Mouse (Mus musculus) liver, embryonic 11.5 days (tissue): ENCODE results near the gene Rtbdn. TPM values are rescaled to one million over a fixed set of nuclear protein-coding genes. Genes with fewer than 3 reads are reported as not detected.
A peak's percentile ranks its signal among the peaks of the same experiment; 100 is the strongest.
"Not testable (repeated sequence)": the region's sequence is repeated elsewhere in the genome, so short reads cannot be mapped to it uniquely, and the experiment has no call there.

ENCODE experiments used
- ATAC-seq: fragments of 200-750 bp; cut with Nextera tagmentation; replicated peaks from 2 replicates; pipeline ENCODE4 v1.8.0; 2017; ENCODE audit warnings: moderate number of reproducible peaks, mild to moderate bottlenecking, moderate TSS enrichment, moderate library complexity; ENCODE audit not compliant: low FRiP score
- DNase-seq: peaks from one replicate; pipeline ENCODE4 v3.0.0-alpha.2; 2017; ENCODE audit warnings: low spot score
- H3K27ac ChIP-seq: fragments of 300-500 bp; sonication (generic); 2 replicates; pipeline ENCODE4 v1.5.1; 2014; ENCODE audit warnings: mild to moderate bottlenecking, low read depth, low read length, control low read depth
- H3K27me3 ChIP-seq: fragments of 300-500 bp; sonication (generic); replicated peaks from 2 replicates; pipeline ENCODE4 v1.6.1; 2014; ENCODE audit warnings: low read length, mixed read lengths; ENCODE audit not compliant: control insufficient read depth, insufficient read depth
- H3K36me3 ChIP-seq: fragments of 300-500 bp; sonication (generic); 2 replicates; pipeline ENCODE4 v1.6.1; 2014; ENCODE audit warnings: mild to moderate bottlenecking, low read length, moderate library complexity, mixed read lengths; ENCODE audit not compliant: control insufficient read depth, insufficient read depth
- H3K4me1 ChIP-seq: fragments of 300-500 bp; sonication (generic); replicated peaks from 2 replicates; pipeline ENCODE4 v1.6.1; 2014; ENCODE audit warnings: low read length, mixed read lengths; ENCODE audit not compliant: control insufficient read depth, insufficient read depth
- H3K4me2 ChIP-seq: fragments of 300-500 bp; sonication (generic); 2 replicates; pipeline ENCODE4 v1.6.1; 2014; ENCODE audit warnings: mild to moderate bottlenecking, control low read depth, moderate library complexity
- H3K4me3 ChIP-seq: fragments of 300-500 bp; sonication (generic); 2 replicates; pipeline ENCODE4 v1.5.1; 2014; ENCODE audit warnings: low read depth, low read length, control low read depth
- H3K9ac ChIP-seq: fragments of 300-500 bp; sonication (generic); 2 replicates; pipeline ENCODE4 v1.6.1; 2014; ENCODE audit warnings: low read depth, low read length, control low read depth
- H3K9me3 ChIP-seq: fragments of 300-500 bp; sonication (generic); 2 replicates; pipeline ENCODE4 v1.6.1; 2016; ENCODE audit warnings: low read length, inconsistent platforms, mixed read lengths; ENCODE audit not compliant: control insufficient read depth
- WGBS: fragments of 180-500 bp; shearing (Covaris S2); extraction: QIAGEN DNeasy Blood & Tissue Kit; methylation state at CpG from one replicate; pipeline ENCODE4 v1.1.7; 2014; 5-methylcytosine and 5-hydroxymethylcytosine counted together
- polyA plus RNA-seq: library from polyadenylated mRNA; unstranded; fragments of >200 nt; fragmentation: Nextera tagmentation; extraction: Ambion mirVana; gene quantifications from 2 replicates; pipeline ENCODE4 v1.2.1, GENCODE M21; 2014

Rtbdn gene
- polyA plus RNA-seq, 1 experiment from 2014 or later, result 0.22 TPM

- not testable (repeated sequence) for H3K9me3 ChIP-seq, H3K9ac ChIP-seq, DNase-seq
- Histone ChIP-seq H3K27ac (peak overlapping the region; percentile 51), H3K4me3 (peak overlapping the region; percentile 66), H3K4me2 (peak overlapping the region; percentile 94), H3K27me3 (peaks cover 30% of the 10 kb centered on the region), H3K36me3 (peaks cover 12% of the 10 kb centered on the region; the same call in 1 of the 2 replicates), H3K4me1 (peaks cover 31% of the 10 kb centered on the region)
- peak; percentile 19; the same call in 1 of the 2 replicates for ATAC-seq
- 30% methylated on average over 6 of the region's 7 CpGs for WGBS
Measured at GRCm38 (mm10) chr8:84907979-84908378, 38.8 kb upstream of the Rtbdn start.

- peak within 1 kb of the TSS; percentile 86 for H3K9ac ChIP-seq
- peaks cover 28% of the 10 kb centered on the region for H3K4me1 ChIP-seq
- ATAC-seq, result peak; percentile 89
- DNase-seq, result peak; percentile 95
- peak within 1 kb of the TSS; percentile 66 for H3K4me3 ChIP-seq
- under 1% methylated on average over 45 of the region's 45 CpGs for WGBS
- H3K27ac ChIP-seq, result peak within 1 kb of the TSS; percentile 66
- peak within 1 kb of the TSS; percentile 94 for H3K4me2 ChIP-seq
- H3K27me3 ChIP-seq, result peaks cover 32% of the 10 kb centered on the region
- no peaks in the 10 kb centered on the region for H3K9me3 ChIP-seq
- H3K36me3 ChIP-seq, result peaks cover 12% of the 10 kb centered on the region; the same call in 1 of the 2 replicates
Measured at GRCm38 (mm10) chr8:84908421-84909161, 38.2 kb upstream of the Rtbdn start, which contains the start of gene Dnase2a. Gene Dnase2a (plus strand): TSS chr8:84908560.

GRCm38 (mm10) chr8:84909162-84909767 lies 37.5 kb upstream of the Rtbdn start:
- Histone ChIP-seq H3K4me3 (peak overlapping the region; percentile 66), H3K27me3 (peaks cover 32% of the 10 kb centered on the region), H3K4me1 (peaks cover 26% of the 10 kb centered on the region), H3K27ac (peak overlapping the region; percentile 66), H3K9ac (peak overlapping the region; percentile 86), H3K9me3 (no peaks in the 10 kb centered on the region), H3K36me3 (peaks cover 11% of the 10 kb centered on the region; the same call in 1 of the 2 replicates), H3K4me2 (peak overlapping the region; percentile 94)
- 47% methylated on average over 20 of the region's 20 CpGs for WGBS
- ATAC-seq (no peak), DNase-seq (no peak)

- peak overlapping the region; percentile 94 for H3K4me2 ChIP-seq
- 73% methylated on average over 5 of the region's 5 CpGs for WGBS
- peaks cover 26% of the 10 kb centered on the region for H3K4me1 ChIP-seq
Measured at GRCm38 (mm10) chr8:84909949-84910348, 36.8 kb upstream of the Rtbdn start.

GRCm38 (mm10) chr8:84910551-84910950 lies 36.2 kb upstream of the Rtbdn start:
- Histone ChIP-seq H3K4me3 (no peak overlapping the region), H3K9me3 (no peaks in the 10 kb centered on the region), H3K4me2 (peak overlapping the region; percentile 10; the same call in 1 of the 2 replicates), H3K27me3 (peaks cover 32% of the 10 kb centered on the region), H3K4me1 (peaks cover 23% of the 10 kb centered on the region), H3K36me3 (peaks cover 5% of the 10 kb centered on the region; the same call in 1 of the 2 replicates), H3K9ac (no peak overlapping the region), H3K27ac (no peak overlapping the region)
- 85% methylated on average over 6 of the region's 6 CpGs for WGBS
- ATAC-seq (no peak), DNase-seq (no peak)

More at GRCm38 (mm10) chr8:84909949-84910348, 36.8 kb upstream of the Rtbdn start:
- DNase-seq (no peak), ATAC-seq (no peak)
- Histone ChIP-seq H3K27me3 (peaks cover 32% of the 10 kb centered on the region), H3K36me3 (peaks cover 6% of the 10 kb centered on the region; the same call in 1 of the 2 replicates), H3K4me3 (peak overlapping the region; percentile 66), H3K9ac (no peak overlapping the region; the same call in 1 of the 2 replicates), H3K27ac (no peak overlapping the region), H3K9me3 (no peaks in the 10 kb centered on the region)

GRCm38 (mm10) chr8:84911854-84912253 lies 34.9 kb upstream of the Rtbdn start:
- no peaks in the 10 kb centered on the region for H3K9me3 ChIP-seq
- peaks cover 23% of the 10 kb centered on the region for H3K4me1 ChIP-seq
- no peak overlapping the region for H3K9ac ChIP-seq
- H3K27ac ChIP-seq, result no peak overlapping the region
- DNase-seq (no peak), ATAC-seq (no peak)
- WGBS, result 79% methylated on average over 9 of the region's 9 CpGs
- H3K4me2 ChIP-seq, result peak overlapping the region; percentile 99; the same call in 1 of the 2 replicates
- peaks cover 38% of the 10 kb centered on the region for H3K27me3 ChIP-seq
- H3K4me3 ChIP-seq, result no peak overlapping the region; the same call in 1 of the 2 replicates
- H3K36me3 ChIP-seq, result no peaks in the 10 kb centered on the region

GRCm38 (mm10) chr8:84912391-84912790 lies 34.4 kb upstream of the Rtbdn start:
- WGBS, result 27% methylated on average over 27 of the region's 27 CpGs
- H3K27ac ChIP-seq, result no peak overlapping the region
- no peaks in the 10 kb centered on the region for H3K9me3 ChIP-seq
- no peak for DNase-seq
- no peaks in the 10 kb centered on the region for H3K36me3 ChIP-seq
- peaks cover 39% of the 10 kb centered on the region for H3K27me3 ChIP-seq
- H3K4me2 ChIP-seq, result peak overlapping the region; percentile 99
- ATAC-seq, result no peak
- peak overlapping the region; percentile 60 for H3K4me3 ChIP-seq
- peak overlapping the region; percentile 64 for H3K9ac ChIP-seq
- peaks cover 23% of the 10 kb centered on the region for H3K4me1 ChIP-seq

- Histone ChIP-seq H3K27ac (peak overlapping the region; percentile 25), H3K9me3 (no peaks in the 10 kb centered on the region), H3K4me2 (peak overlapping the region; percentile 99), H3K27me3 (peaks cover 45% of the 10 kb centered on the region), H3K36me3 (no peaks in the 10 kb centered on the region), H3K9ac (peak overlapping the region; percentile 64), H3K4me3 (peak overlapping the region; percentile 60), H3K4me1 (peaks cover 23% of the 10 kb centered on the region)
- 2% methylated on average over 55 of the region's 55 CpGs for WGBS
- DNase-seq, result peak; percentile 78
- ATAC-seq, result peak; percentile 66
Measured at GRCm38 (mm10) chr8:84912895-84913501, 33.8 kb upstream of the Rtbdn start.
